Mouse (Mus musculus): Measurements from ENCODE around the gene Matk. TPM values are rescaled to one million over a fixed set of nuclear protein-coding genes. Genes with fewer than 3 reads are reported as not detected.
A peak's percentile ranks its signal among the peaks of the same experiment; 100 is the strongest.
"Not testable (repeated sequence)": the region's sequence is repeated elsewhere in the genome, so short reads cannot be mapped to it uniquely, and the experiment has no call there.

The Matk gene
- polyA plus RNA-seq (2014; fragmentation: Nextera tagmentation; extraction: Ambion mirVana) = 1.2 and 2.3 TPM in 2 replicates

- no peaks in the 10 kb centered on the region for H3K9me3 ChIP-seq (ENCODE audit: control insufficient read depth, low read length)
- ATAC-seq (ENCODE audit: insufficient number of reproducible peaks, low FRiP score, low TSS enrichment, low read depth) (peak; percentile 50; the same call in 1 of the 2 replicates), DNase-seq (ENCODE audit: low spot score) (peak; percentile 80)
- H3K9ac ChIP-seq (ENCODE audit: low read length) = peak within 1 kb of the TSS; percentile 23
- no peaks in the 10 kb centered on the region for H3K36me3 ChIP-seq (ENCODE audit: control insufficient read depth, insufficient read depth, low read length)
- no peak within 1 kb of the TSS for H3K27ac ChIP-seq (replicated peaks; ENCODE audit: low read depth, low read length)
- peaks cover 45% of the 10 kb centered on the region for H3K27me3 ChIP-seq (ENCODE audit: control insufficient read depth, insufficient read depth, low read length)
- H3K4me1 ChIP-seq (ENCODE audit: control insufficient read depth, insufficient read depth, low read length) = peaks cover 8% of the 10 kb centered on the region
- peak within 1 kb of the TSS; percentile 11 for H3K4me3 ChIP-seq (ENCODE audit: low read depth, low read length)
- WGBS = 14% methylated on average over 43 of the region's 44 CpGs
- peak within 1 kb of the TSS; percentile 47; the same call in 1 of the 2 replicates for H3K4me2 ChIP-seq (ENCODE audit: low read depth, severe bottlenecking)
These were observed at the start of gene Matk for GRCm38 (mm10) chr10:81252424-81253419. Gene Matk (plus strand): TSS chr10:81252935.

- no peak overlapping the region for H3K9ac ChIP-seq (ENCODE audit: low read length)
- H3K4me2 ChIP-seq (ENCODE audit: low read depth, severe bottlenecking) = no peak overlapping the region
- no peak for DNase-seq (ENCODE audit: low spot score)
- H3K9me3 ChIP-seq (ENCODE audit: control insufficient read depth, low read length) = no peaks in the 10 kb centered on the region
- no peak overlapping the region for H3K27ac ChIP-seq (replicated peaks; ENCODE audit: low read depth, low read length)
- WGBS = 61% methylated on average over 8 of the region's 8 CpGs
- H3K27me3 ChIP-seq (ENCODE audit: control insufficient read depth, insufficient read depth, low read length) = peaks cover 3% of the 10 kb centered on the region; the same call in 1 of the 2 replicates
- H3K4me3 ChIP-seq (ENCODE audit: low read depth, low read length) = no peak overlapping the region
- no peak for ATAC-seq (ENCODE audit: insufficient number of reproducible peaks, low FRiP score, low TSS enrichment, low read depth)
- no peaks in the 10 kb centered on the region for H3K36me3 ChIP-seq (ENCODE audit: control insufficient read depth, insufficient read depth, low read length)
- H3K4me1 ChIP-seq (ENCODE audit: control insufficient read depth, insufficient read depth, low read length) = no peaks in the 10 kb centered on the region
These were observed 49.6 kb upstream of the Matk start for GRCm38 (mm10) chr10:81202978-81203720.

GRCm38 (mm10) chr10:81204137-81204536 is 48.6 kb upstream of the Matk start:
- 74% methylated on average over 4 of the region's 4 CpGs for WGBS
- no peak for DNase-seq (ENCODE audit: low spot score)

GRCm38 (mm10) chr10:81210154-81210553 is 42.6 kb upstream of the Matk start:
- Histone ChIP-seq H3K9me3 (ENCODE audit: control insufficient read depth, low read length) (peaks cover 4% of the 10 kb centered on the region; the same call in 1 of the 2 replicates), H3K27me3 (ENCODE audit: control insufficient read depth, insufficient read depth, low read length) (no peaks in the 10 kb centered on the region), H3K9ac (ENCODE audit: low read length) (no peak overlapping the region), H3K4me2 (ENCODE audit: low read depth, severe bottlenecking) (no peak overlapping the region), H3K4me3 (ENCODE audit: low read depth, low read length) (no peak overlapping the region), H3K36me3 (ENCODE audit: control insufficient read depth, insufficient read depth, low read length) (no peaks in the 10 kb centered on the region), H3K4me1 (ENCODE audit: control insufficient read depth, insufficient read depth, low read length) (no peaks in the 10 kb centered on the region), H3K27ac (replicated peaks; ENCODE audit: low read depth, low read length) (no peak overlapping the region)
- ATAC-seq (ENCODE audit: insufficient number of reproducible peaks, low FRiP score, low TSS enrichment, low read depth) (no peak), DNase-seq (ENCODE audit: low spot score) (no peak)
- WGBS = 96% methylated on average over 5 of the region's 5 CpGs

More at GRCm38 (mm10) chr10:81204137-81204536, 48.6 kb upstream of the Matk start:
- H3K27ac ChIP-seq (replicated peaks; ENCODE audit: low read depth, low read length) = no peak overlapping the region
- no peak overlapping the region for H3K4me3 ChIP-seq (ENCODE audit: low read depth, low read length)
- H3K4me2 ChIP-seq (ENCODE audit: low read depth, severe bottlenecking) = no peak overlapping the region
- H3K4me1 ChIP-seq (ENCODE audit: control insufficient read depth, insufficient read depth, low read length) = no peaks in the 10 kb centered on the region
- no peaks in the 10 kb centered on the region for H3K36me3 ChIP-seq (ENCODE audit: control insufficient read depth, insufficient read depth, low read length)
- H3K9ac ChIP-seq (ENCODE audit: low read length) = no peak overlapping the region
- H3K9me3 ChIP-seq (ENCODE audit: control insufficient read depth, low read length) = no peaks in the 10 kb centered on the region
- peaks cover 3% of the 10 kb centered on the region; the same call in 1 of the 2 replicates for H3K27me3 ChIP-seq (ENCODE audit: control insufficient read depth, insufficient read depth, low read length)
- no peak for ATAC-seq (ENCODE audit: insufficient number of reproducible peaks, low FRiP score, low TSS enrichment, low read depth)

GRCm38 (mm10) chr10:81216260-81216659 is 36.5 kb upstream of the Matk start:
- no peak for ATAC-seq (ENCODE audit: insufficient number of reproducible peaks, low FRiP score, low TSS enrichment, low read depth)
- DNase-seq (ENCODE audit: low spot score) = no peak
- Histone ChIP-seq H3K4me2 (ENCODE audit: low read depth, severe bottlenecking) (no peak overlapping the region), H3K4me1 (ENCODE audit: control insufficient read depth, insufficient read depth, low read length) (no peaks in the 10 kb centered on the region), H3K36me3 (ENCODE audit: control insufficient read depth, insufficient read depth, low read length) (no peaks in the 10 kb centered on the region), H3K9ac (ENCODE audit: low read length) (no peak overlapping the region), H3K9me3 (ENCODE audit: control insufficient read depth, low read length) (no peaks in the 10 kb centered on the region; the same call in 1 of the 2 replicates), H3K27me3 (ENCODE audit: control insufficient read depth, insufficient read depth, low read length) (no peaks in the 10 kb centered on the region), H3K27ac (replicated peaks; ENCODE audit: low read depth, low read length) (no peak overlapping the region), H3K4me3 (ENCODE audit: low read depth, low read length) (no peak overlapping the region)
- WGBS = 85% methylated on average over 6 of the region's 6 CpGs

- H3K4me2 ChIP-seq (ENCODE audit: low read depth, severe bottlenecking) = no peak overlapping the region
- H3K9me3 ChIP-seq (ENCODE audit: control insufficient read depth, low read length) = no peaks in the 10 kb centered on the region; the same call in 1 of the 2 replicates
- 86% methylated on average over 6 of the region's 6 CpGs for WGBS
- H3K9ac ChIP-seq (ENCODE audit: low read length) = no peak overlapping the region
- no peak overlapping the region for H3K27ac ChIP-seq (replicated peaks; ENCODE audit: low read depth, low read length)
- H3K36me3 ChIP-seq (ENCODE audit: control insufficient read depth, insufficient read depth, low read length) = no peaks in the 10 kb centered on the region
- H3K4me3 ChIP-seq (ENCODE audit: low read depth, low read length) = no peak overlapping the region
- no peaks in the 10 kb centered on the region for H3K4me1 ChIP-seq (ENCODE audit: control insufficient read depth, insufficient read depth, low read length)
- H3K27me3 ChIP-seq (ENCODE audit: control insufficient read depth, insufficient read depth, low read length) = no peaks in the 10 kb centered on the region
- ATAC-seq (ENCODE audit: insufficient number of reproducible peaks, low FRiP score, low TSS enrichment, low read depth) = no peak
- no peak for DNase-seq (ENCODE audit: low spot score)
These were observed 35.9 kb upstream of the Matk start for GRCm38 (mm10) chr10:81216810-81217209.

GRCm38 (mm10) chr10:81217267-81217666 is 35.5 kb upstream of the Matk start:
- not testable (repeated sequence) for H3K9me3 ChIP-seq (ENCODE audit: control insufficient read depth, low read length); H3K36me3 ChIP-seq (ENCODE audit: control insufficient read depth, insufficient read depth, low read length); H3K27me3 ChIP-seq (ENCODE audit: control insufficient read depth, insufficient read depth, low read length); H3K4me3 ChIP-seq (ENCODE audit: low read depth, low read length); DNase-seq (ENCODE audit: low spot score); H3K27ac ChIP-seq (replicated peaks; ENCODE audit: low read depth, low read length); H3K4me1 ChIP-seq (ENCODE audit: control insufficient read depth, insufficient read depth, low read length); H3K4me2 ChIP-seq (ENCODE audit: low read depth, severe bottlenecking); H3K9ac ChIP-seq (ENCODE audit: low read length); ATAC-seq (ENCODE audit: insufficient number of reproducible peaks, low FRiP score, low TSS enrichment, low read depth)
- WGBS = 22% methylated on average over 1 of the region's 1 CpGs

- Histone ChIP-seq H3K9me3 (ENCODE audit: control insufficient read depth, low read length) (no peaks in the 10 kb centered on the region), H3K4me1 (ENCODE audit: control insufficient read depth, insufficient read depth, low read length) (no peaks in the 10 kb centered on the region), H3K9ac (ENCODE audit: low read length) (no peak overlapping the region), H3K4me2 (ENCODE audit: low read depth, severe bottlenecking) (no peak overlapping the region), H3K27ac (replicated peaks; ENCODE audit: low read depth, low read length) (no peak overlapping the region), H3K27me3 (ENCODE audit: control insufficient read depth, insufficient read depth, low read length) (no peaks in the 10 kb centered on the region), H3K4me3 (ENCODE audit: low read depth, low read length) (no peak overlapping the region), H3K36me3 (ENCODE audit: control insufficient read depth, insufficient read depth, low read length) (no peaks in the 10 kb centered on the region)
- ATAC-seq (ENCODE audit: insufficient number of reproducible peaks, low FRiP score, low TSS enrichment, low read depth) = no peak
- WGBS = 37% methylated on average over 7 of the region's 7 CpGs
- peak; percentile 77 for DNase-seq (ENCODE audit: low spot score)
These were observed 34.8 kb upstream of the Matk start for GRCm38 (mm10) chr10:81217964-81218363.
